Mouse (Mus musculus) frontal cortex, postnatal 25 days (tissue): ENCODE results near the gene Skor1.
A peak's percentile ranks its signal among the peaks of the same experiment; 100 is the strongest.

Experiments used
- DNase-seq, 2 experiments: peaks; one replicate each; pipeline ENCODE4 v3.0.0; 2022; ENCODE audit warnings: low spot score in 2 of 2

Gene Skor1

GRCm38 (mm10) chr9:63091971-63092528, 56.7 kb downstream of the Skor1 start:
- peak; percentile 55 to 68 for DNase-seq

- peak in 1 of 2 experiments; percentile 7 for DNase-seq
Observed at GRCm38 (mm10) chr9:63091101-63091921, 57.5 kb downstream of the Skor1 start.

DNA sequence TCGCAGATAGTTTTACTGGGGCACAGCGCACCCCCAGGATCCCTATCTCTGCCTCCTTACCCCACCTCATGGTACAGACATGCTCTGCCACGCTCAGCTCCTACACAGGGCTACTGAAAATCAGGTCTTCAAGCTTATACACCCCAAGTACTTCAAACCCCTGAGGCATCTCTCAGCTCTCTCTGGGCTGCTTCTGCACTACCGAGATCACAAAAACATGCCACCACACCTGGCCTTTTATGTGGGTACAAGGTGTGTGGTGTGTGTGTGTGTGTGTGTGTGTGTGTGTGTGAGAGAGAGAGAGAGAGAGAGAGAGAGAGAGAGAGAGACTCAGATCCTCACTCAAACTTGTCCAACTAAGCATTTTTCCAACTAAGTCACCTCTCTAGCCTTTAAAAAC, 59.6 kb downstream of the Skor1 start:
- no peak for DNase-seq
